Mouse (Mus musculus) liver, embryonic 11.5 days (tissue): ENCODE data around the gene Prpf6. TPM values are rescaled to one million over a fixed set of nuclear protein-coding genes. Genes with fewer than 3 reads are reported as not detected.

Source experiments
- ATAC-seq: fragments of 200-750 bp; cut with Nextera tagmentation; replicated peaks from 2 replicates; pipeline ENCODE4 v1.8.0; 2017; ENCODE audit warnings: moderate number of reproducible peaks, mild to moderate bottlenecking, moderate TSS enrichment, moderate library complexity; ENCODE audit not compliant: low FRiP score
- DNase-seq: peaks from one replicate; pipeline ENCODE4 v3.0.0-alpha.2; 2017; ENCODE audit warnings: low spot score
- H3K27ac ChIP-seq: fragments of 300-500 bp; sonication (generic); 2 replicates; pipeline ENCODE4 v1.5.1; 2014; ENCODE audit warnings: mild to moderate bottlenecking, low read depth, low read length, control low read depth
- H3K27me3 ChIP-seq: fragments of 300-500 bp; sonication (generic); replicated peaks from 2 replicates; pipeline ENCODE4 v1.6.1; 2014; ENCODE audit warnings: low read length, mixed read lengths; ENCODE audit not compliant: control insufficient read depth, insufficient read depth
- H3K36me3 ChIP-seq: fragments of 300-500 bp; sonication (generic); 2 replicates; pipeline ENCODE4 v1.6.1; 2014; ENCODE audit warnings: mild to moderate bottlenecking, low read length, moderate library complexity, mixed read lengths; ENCODE audit not compliant: control insufficient read depth, insufficient read depth
- H3K4me1 ChIP-seq: fragments of 300-500 bp; sonication (generic); replicated peaks from 2 replicates; pipeline ENCODE4 v1.6.1; 2014; ENCODE audit warnings: low read length, mixed read lengths; ENCODE audit not compliant: control insufficient read depth, insufficient read depth
- H3K4me2 ChIP-seq: fragments of 300-500 bp; sonication (generic); 2 replicates; pipeline ENCODE4 v1.6.1; 2014; ENCODE audit warnings: mild to moderate bottlenecking, control low read depth, moderate library complexity
- H3K4me3 ChIP-seq: fragments of 300-500 bp; sonication (generic); 2 replicates; pipeline ENCODE4 v1.5.1; 2014; ENCODE audit warnings: low read depth, low read length, control low read depth
- H3K9ac ChIP-seq: fragments of 300-500 bp; sonication (generic); 2 replicates; pipeline ENCODE4 v1.6.1; 2014; ENCODE audit warnings: low read depth, low read length, control low read depth
- H3K9me3 ChIP-seq: fragments of 300-500 bp; sonication (generic); 2 replicates; pipeline ENCODE4 v1.6.1; 2016; ENCODE audit warnings: low read length, inconsistent platforms, mixed read lengths; ENCODE audit not compliant: control insufficient read depth
- WGBS: fragments of 180-500 bp; shearing (Covaris S2); extraction: QIAGEN DNeasy Blood & Tissue Kit; methylation state at CpG from one replicate; pipeline ENCODE4 v1.1.7; 2014; 5-methylcytosine and 5-hydroxymethylcytosine counted together
- polyA plus RNA-seq: library from polyadenylated mRNA; unstranded; fragments of >200 nt; fragmentation: Nextera tagmentation; extraction: Ambion mirVana; gene quantifications from 2 replicates; pipeline ENCODE4 v1.2.1, GENCODE M21; 2014

Gene Prpf6
- polyA plus RNA-seq, 1 experiment from 2014 or later = 63.0 TPM

DNA sequence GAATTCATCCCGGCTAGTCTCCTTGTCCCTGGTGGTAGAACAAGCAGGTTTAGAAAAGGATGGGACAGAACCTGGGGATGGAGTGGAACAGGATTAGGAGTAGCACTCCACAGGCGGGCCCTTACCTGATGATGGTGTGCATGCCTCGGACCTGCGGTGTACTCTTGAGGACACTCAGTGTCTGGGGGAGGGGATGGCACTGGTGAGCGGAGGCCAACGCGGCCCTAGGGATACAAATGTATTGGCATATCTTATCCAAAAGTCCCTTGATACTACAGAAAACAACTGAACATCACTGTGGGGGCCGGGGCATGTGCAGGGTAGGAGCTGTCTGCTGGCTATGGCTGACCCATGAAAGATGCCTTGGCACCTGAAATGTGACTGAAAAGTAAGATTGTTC is 21.3 kb upstream of the Prpf6 start:
- no peak for ATAC-seq
- 89% methylated on average over 8 of the region's 8 CpGs for WGBS
- no peak overlapping the region for H3K27ac ChIP-seq
- H3K4me3 ChIP-seq = no peak overlapping the region
- no peaks in the 10 kb centered on the region for H3K27me3 ChIP-seq
- H3K9ac ChIP-seq = no peak overlapping the region
- DNase-seq = peak; percentile 32
- no peak overlapping the region for H3K4me2 ChIP-seq
- peaks cover 5% of the 10 kb centered on the region for H3K36me3 ChIP-seq
- peaks cover 18% of the 10 kb centered on the region for H3K4me1 ChIP-seq
- no peaks in the 10 kb centered on the region for H3K9me3 ChIP-seq

DNA sequence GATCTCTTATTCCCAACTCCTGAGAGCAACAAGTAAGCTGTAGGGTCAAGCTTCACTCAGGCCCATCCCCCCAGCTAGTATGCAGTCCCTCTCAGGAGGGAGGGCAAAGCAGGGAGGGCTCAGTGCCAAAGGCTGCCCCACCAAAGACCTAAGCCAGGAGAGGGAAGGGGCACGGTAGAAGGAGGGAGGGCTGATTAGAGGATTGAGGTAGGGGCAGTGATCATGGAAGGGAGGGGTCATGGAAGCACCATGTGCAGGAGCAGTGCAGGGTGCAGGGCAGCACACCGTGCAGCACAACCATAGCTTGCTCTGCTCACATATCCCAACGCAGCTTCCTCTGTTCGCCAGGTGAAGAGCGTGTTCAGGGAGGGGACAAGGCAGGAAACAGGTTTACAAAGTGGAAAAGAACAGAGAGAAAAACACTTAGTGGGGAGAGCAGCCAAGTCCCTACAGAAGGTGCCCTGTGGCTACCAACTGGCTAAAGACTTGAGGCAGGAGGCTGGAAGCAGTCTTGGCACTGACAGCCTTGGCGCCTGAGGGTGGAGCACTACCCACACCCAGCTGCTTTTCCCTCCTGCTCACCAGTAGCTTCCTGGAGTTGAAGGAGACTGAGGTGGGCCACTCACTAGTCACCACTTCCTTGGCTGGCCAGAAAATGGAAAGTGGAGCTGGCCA is 20.6 kb upstream of the Prpf6 start:
- DNase-seq (peak; percentile 29), ATAC-seq (no peak)
- WGBS = 72% methylated on average over 6 of the region's 6 CpGs
- H3K9me3 ChIP-seq = no peaks in the 10 kb centered on the region
- peaks cover 5% of the 10 kb centered on the region for H3K36me3 ChIP-seq
- no peak overlapping the region for H3K4me2 ChIP-seq
- H3K27ac ChIP-seq = no peak overlapping the region
- peaks cover 18% of the 10 kb centered on the region for H3K4me1 ChIP-seq
- peak overlapping the region; percentile 1; the same call in 1 of the 2 replicates for H3K9ac ChIP-seq
- H3K27me3 ChIP-seq = no peaks in the 10 kb centered on the region
- no peak overlapping the region for H3K4me3 ChIP-seq

DNA sequence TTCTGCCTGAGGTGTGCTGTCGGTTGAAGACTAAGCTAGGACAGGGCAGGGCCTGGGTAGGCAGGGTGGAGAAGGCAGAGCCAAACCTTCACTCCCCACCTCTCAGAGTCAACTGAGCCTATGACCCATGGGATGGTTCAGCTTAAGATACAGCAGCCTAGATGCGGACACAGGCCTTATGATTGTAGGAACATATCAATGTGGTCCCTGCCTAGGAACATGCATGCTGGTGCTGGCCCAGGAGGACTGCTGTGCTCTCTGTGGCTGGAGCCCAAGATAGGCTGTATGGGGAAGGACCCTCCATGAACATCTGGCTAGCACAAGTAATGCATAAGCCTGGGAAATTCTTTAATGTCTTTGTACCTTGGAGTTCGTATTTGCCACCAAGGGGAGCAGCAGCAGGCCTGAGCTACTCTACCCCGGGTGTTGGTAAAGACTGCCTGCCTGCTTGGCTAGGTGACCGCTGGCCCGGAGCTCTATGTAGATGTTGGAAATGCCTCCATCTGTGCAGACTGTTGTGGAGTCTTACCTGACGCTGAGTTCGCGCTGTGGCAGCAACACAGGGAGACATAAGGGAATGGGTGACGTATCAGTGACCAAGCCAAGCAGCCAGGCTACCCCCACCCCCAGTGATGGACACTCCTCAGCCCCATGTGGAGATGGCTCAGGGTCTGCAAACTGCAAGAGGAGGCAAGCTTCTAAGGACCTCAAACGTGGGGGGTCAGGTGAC is 19.6 kb upstream of the Prpf6 start:
- no peak overlapping the region for H3K27ac ChIP-seq
- WGBS = 92% methylated on average over 11 of the region's 11 CpGs
- DNase-seq = peak; percentile 31
- no peak for ATAC-seq
- H3K9ac ChIP-seq = no peak overlapping the region
- H3K27me3 ChIP-seq = no peaks in the 10 kb centered on the region
- H3K4me1 ChIP-seq = peaks cover 26% of the 10 kb centered on the region
- H3K36me3 ChIP-seq = peaks cover 5% of the 10 kb centered on the region
- no peaks in the 10 kb centered on the region for H3K9me3 ChIP-seq
- no peak overlapping the region for H3K4me3 ChIP-seq
- no peak overlapping the region for H3K4me2 ChIP-seq

DNA sequence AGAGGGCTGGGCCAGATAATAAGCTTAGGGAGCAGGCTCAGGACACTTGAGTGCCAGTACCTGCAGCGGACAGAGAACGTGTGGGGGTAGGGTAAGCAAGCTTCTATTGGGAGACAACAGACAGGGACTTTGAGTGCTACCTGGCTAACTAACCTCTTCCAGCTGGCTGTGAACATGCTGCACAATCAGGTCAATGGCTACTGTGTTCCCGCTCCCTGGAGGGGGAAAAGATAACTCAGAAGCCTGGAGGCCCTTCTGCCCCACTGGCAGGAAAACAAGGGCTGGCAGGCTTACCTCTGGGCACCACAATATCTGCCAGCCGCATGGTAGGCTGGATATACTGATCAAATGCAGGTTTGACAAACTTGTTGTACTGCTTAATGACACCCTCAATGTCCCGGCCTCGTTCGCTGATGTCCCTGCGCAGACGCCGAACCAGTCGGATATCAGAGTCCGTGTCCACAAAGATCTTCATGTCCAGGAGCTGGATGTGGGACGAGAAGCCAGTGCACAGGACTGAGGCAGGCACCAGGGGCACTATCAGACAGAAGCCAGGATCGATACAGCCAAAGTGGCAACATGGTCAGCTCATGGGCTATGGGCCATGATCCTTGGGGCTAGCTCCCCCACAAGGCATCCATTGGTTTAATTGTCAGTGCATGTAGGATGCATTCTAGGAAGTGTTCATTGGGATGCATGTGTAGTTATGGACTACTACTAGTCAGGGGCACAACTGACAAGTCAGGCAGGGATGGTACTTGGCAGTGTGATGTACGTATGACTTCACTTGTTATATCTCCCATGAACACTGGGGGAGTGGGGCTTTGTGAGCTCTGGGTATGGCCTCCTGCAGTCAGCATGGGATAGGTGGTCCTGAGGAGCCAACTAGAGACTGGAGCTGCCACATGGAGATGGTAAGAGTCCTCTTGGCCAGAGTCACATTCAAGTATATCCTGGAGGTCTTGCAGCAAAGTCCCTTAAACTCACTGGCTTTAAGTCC is 18.4 kb upstream of the Prpf6 start:
- Histone ChIP-seq H3K36me3 (peaks cover 5% of the 10 kb centered on the region), H3K9ac (no peak overlapping the region), H3K4me3 (no peak overlapping the region), H3K9me3 (no peaks in the 10 kb centered on the region), H3K27ac (no peak overlapping the region), H3K4me2 (no peak overlapping the region), H3K27me3 (no peaks in the 10 kb centered on the region), H3K4me1 (peaks cover 37% of the 10 kb centered on the region)
- ATAC-seq (no peak), DNase-seq (peak; percentile 29)
- WGBS = 92% methylated on average over 15 of the region's 15 CpGs

DNA sequence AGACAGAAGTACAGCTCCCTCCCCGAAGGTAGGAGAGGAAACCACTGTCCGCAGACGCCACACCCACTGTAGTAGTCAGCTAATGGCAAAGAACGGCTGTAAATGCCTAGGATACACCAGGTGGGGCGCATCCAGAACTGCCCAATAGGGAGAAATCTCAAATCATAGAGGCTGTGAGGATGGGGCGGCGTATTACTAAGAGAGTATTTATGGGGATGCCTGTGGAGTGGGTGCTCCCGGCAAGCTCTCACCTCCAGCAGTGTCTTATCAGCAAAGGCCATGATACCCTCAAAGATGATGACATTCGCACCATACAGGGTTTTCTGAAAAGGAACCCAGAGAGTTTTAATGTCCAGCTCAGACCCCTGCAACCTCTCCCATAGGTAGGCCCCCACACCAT is 17.7 kb upstream of the Prpf6 start:
- peaks cover 5% of the 10 kb centered on the region for H3K36me3 ChIP-seq
- ATAC-seq (no peak), DNase-seq (no peak)
- H3K4me3 ChIP-seq = no peak overlapping the region
- H3K27ac ChIP-seq = no peak overlapping the region
- H3K9me3 ChIP-seq = no peaks in the 10 kb centered on the region
- H3K4me1 ChIP-seq = peaks cover 38% of the 10 kb centered on the region
- no peak overlapping the region for H3K4me2 ChIP-seq
- WGBS = 81% methylated on average over 9 of the region's 9 CpGs
- H3K9ac ChIP-seq = no peak overlapping the region
- H3K27me3 ChIP-seq = no peaks in the 10 kb centered on the region

DNA sequence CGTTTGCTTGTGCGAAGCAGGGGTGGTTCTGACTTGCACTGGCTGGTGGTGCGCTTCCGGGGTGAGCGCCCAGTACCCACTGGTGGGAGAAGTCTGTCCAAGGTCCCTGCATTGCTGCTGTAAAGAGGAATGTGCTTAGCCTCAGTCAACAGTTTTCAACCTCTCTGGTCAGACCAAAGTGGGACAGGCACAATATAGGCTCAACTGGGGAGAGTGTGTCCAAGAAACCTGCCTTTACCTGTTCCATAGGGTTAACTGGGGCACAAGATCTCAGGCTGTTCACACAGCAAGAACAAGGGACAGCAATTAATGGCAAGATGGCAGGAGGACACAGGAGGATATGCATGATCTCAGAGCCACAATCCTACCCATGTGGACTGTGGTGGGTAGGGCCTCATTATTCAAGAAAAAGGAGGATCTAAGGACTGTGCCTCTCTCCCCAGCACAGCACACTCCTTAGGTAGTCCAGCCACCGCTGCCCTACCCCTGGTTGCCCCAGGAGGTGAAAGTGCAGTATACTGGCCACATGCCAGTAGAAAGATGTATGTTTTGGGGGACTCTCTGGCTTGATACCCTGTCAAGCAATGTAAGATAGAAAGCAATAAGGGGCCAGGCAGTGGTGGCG is 16.6 kb upstream of the Prpf6 start:
- no peaks in the 10 kb centered on the region for H3K27me3 ChIP-seq
- no peak overlapping the region for H3K4me3 ChIP-seq
- 92% methylated on average over 7 of the region's 7 CpGs for WGBS
- no peaks in the 10 kb centered on the region for H3K9me3 ChIP-seq
- ATAC-seq = no peak
- H3K9ac ChIP-seq = no peak overlapping the region
- H3K4me1 ChIP-seq = peaks cover 48% of the 10 kb centered on the region
- H3K36me3 ChIP-seq = peaks cover 5% of the 10 kb centered on the region
- no peak overlapping the region for H3K4me2 ChIP-seq
- H3K27ac ChIP-seq = no peak overlapping the region
- DNase-seq = peak; percentile 21

DNA sequence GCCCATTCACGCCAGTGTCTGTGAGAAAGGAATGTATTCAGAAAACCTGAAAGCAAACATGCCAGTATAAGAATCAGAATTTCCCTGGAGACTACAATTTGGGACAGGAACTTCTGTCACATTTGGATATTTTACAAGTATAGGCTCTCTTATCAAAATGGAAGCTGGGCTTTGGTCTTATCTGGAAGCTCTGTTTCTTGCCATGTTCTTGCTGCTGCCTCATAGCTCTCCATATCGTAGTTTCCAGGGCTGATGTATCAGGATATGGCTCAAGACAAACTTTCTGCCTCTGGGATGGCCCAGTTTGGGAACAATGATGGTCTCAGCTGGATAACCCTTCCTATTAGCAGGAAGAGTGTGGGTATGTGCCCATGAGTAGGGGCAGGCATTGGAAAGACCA is 15.1 kb upstream of the Prpf6 start:
- Histone ChIP-seq H3K4me2 (peak overlapping the region; percentile 15; the same call in 1 of the 2 replicates), H3K4me3 (no peak overlapping the region), H3K9me3 (no peaks in the 10 kb centered on the region), H3K36me3 (peaks cover 5% of the 10 kb centered on the region), H3K27me3 (no peaks in the 10 kb centered on the region), H3K9ac (no peak overlapping the region), H3K27ac (no peak overlapping the region), H3K4me1 (peaks cover 49% of the 10 kb centered on the region)
- DNase-seq = peak; percentile 26
- WGBS = 73% methylated on average over 2 of the region's 2 CpGs
- no peak for ATAC-seq

DNA sequence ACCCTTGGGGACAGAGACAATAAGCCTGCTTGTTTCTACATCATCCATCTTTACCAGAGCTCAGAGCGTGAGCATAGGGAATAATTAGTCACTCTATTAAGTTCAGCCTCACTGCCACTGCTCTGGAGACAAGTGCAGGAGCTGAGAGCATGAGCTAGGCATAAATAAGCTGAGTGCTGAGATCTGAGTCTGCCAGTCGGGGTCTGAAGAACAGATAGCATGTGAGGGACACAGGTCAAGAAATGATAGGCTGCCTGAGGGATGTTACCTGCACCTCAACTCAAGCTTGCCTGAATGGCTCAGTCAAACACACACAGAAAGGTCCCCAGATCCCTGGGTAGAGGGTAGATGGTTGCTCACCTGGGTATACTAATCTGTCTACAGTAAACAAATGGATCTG is 14.5 kb upstream of the Prpf6 start:
- peaks cover 49% of the 10 kb centered on the region for H3K4me1 ChIP-seq
- peak overlapping the region; percentile 15; the same call in 1 of the 2 replicates for H3K4me2 ChIP-seq
- 79% methylated on average over 2 of the region's 2 CpGs for WGBS
- 0 out of 2 replicates have a peak overlapping the region, but pooled peaks have one; percentile 6 for H3K9ac ChIP-seq
- H3K9me3 ChIP-seq = no peaks in the 10 kb centered on the region
- peaks cover 5% of the 10 kb centered on the region for H3K36me3 ChIP-seq
- no peak overlapping the region for H3K27ac ChIP-seq
- H3K27me3 ChIP-seq = no peaks in the 10 kb centered on the region
- DNase-seq = no peak
- no peak overlapping the region for H3K4me3 ChIP-seq
- ATAC-seq = no peak
